Mouse (Mus musculus): ENCODE results near the gene Palm. TPM values are rescaled to one million over a fixed set of nuclear protein-coding genes. Genes with fewer than 3 reads are reported as not detected.

The Palm gene
- polyA plus RNA-seq, 1 experiment, result 15.4 TPM

GRCm38 (mm10) chr10:79768400-79768799 is 25.0 kb upstream of the Palm start:
- WGBS, result 5% methylated on average over 5 of the region's 5 CpGs
- DNase-seq (ENCODE audit: low read depth, low spot score), result no peak

GRCm38 (mm10) chr10:79769329-79769728 is 24.0 kb upstream of the Palm start:
- DNase-seq (ENCODE audit: low read depth, low spot score), result no peak
- WGBS, result 92% methylated on average over 4 of the region's 4 CpGs

- DNase-seq (ENCODE audit: low read depth, low spot score), result no peak
- 92% methylated on average over 3 of the region's 3 CpGs for WGBS
Measured at GRCm38 (mm10) chr10:79772320-79772719, 21.1 kb upstream of the Palm start.

DNA sequence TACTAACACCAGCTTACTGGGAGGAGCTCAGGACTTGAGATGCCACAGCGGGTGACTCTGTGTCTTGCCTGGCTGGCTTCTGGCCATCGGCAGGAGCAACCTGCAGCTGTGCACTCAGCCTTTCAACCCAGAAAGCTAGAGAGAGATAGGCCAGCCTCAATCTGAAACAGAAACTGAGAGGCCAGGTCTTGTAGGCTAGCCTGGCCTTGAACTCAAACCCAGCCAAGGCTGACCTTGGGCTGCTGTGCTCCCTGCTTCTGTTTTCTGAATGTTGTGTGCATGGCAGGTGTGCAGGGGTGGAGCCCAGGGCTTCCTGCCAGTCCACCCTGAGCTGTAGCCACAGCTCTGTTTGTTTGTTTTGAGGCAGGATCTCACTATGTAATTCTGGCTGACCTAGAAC is 20.2 kb upstream of the Palm start:
- no peak for DNase-seq (ENCODE audit: low read depth, low spot score)
- WGBS, result 57% methylated on average over 2 of the region's 2 CpGs

- no peak for DNase-seq (ENCODE audit: low read depth, low spot score)
- 72% methylated on average over 5 of the region's 5 CpGs for WGBS
Measured at GRCm38 (mm10) chr10:79774486-79775279, 18.7 kb upstream of the Palm start.

- WGBS, result 3% methylated on average over 39 of the region's 39 CpGs
- no peak for DNase-seq (ENCODE audit: low read depth, low spot score)
Measured at GRCm38 (mm10) chr10:79777103-79777531, 16.3 kb upstream of the Palm start, which contains the start of gene Fstl3. Fstl3 (plus strand) TSS chr10:79777272.

- 19% methylated on average over 15 of the region's 15 CpGs for WGBS
- DNase-seq (ENCODE audit: low read depth, low spot score), result no peak
Measured at GRCm38 (mm10) chr10:79778006-79778405, 15.4 kb upstream of the Palm start.

DNA sequence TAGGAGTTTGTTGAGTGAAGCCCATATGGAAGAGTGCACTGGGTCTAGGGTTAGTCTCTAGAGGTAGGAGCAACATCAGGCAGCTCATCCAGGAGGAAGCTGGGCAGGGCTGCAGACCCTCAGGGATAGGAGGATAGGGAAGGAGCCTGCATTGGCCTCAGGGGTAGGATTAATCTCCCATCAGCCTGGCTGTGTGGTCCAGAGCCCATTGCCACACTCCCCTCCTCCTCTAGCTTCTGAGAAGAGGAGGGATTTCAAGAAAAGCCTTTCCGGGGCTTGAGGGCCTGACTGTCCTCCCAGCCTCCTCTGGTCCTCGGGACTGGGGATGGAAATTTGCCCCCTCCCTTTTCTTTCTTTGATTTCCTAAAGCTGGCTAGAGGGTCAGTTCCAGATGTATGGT is 14.2 kb upstream of the Palm start:
- DNase-seq (ENCODE audit: low read depth, low spot score), result no peak
- WGBS, result 47% methylated on average over 2 of the region's 2 CpGs

- whole genome bisulfite sequencing, result 1% methylated on average over 55 of the region's 55 CpGs
- DNase-seq (ENCODE audit: low read depth, low spot score), result peak; percentile 98
Measured at GRCm38 (mm10) chr10:79779784-79780663, 13.3 kb upstream of the Palm start.

DNA sequence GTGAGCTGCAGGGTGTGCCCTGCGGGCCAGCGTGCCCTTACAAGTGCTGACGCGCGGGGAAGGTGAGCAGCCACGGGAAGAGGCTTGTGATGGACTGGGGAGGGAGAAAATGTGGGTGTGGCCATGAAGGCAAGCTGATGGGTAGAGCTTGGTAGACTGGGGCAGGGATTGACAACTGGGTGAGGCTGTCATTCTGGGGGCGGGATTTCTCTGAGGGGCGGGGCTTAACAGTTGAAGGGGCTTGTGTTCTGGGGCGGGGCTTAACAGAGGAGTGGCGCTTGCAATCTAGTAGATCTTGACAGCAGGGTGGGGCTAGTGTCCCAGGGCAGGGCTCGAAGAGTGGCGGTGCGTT is 12.7 kb upstream of the Palm start:
- no peak for DNase-seq (ENCODE audit: low read depth, low spot score)
- WGBS, result under 1% methylated on average over 13 of the region's 13 CpGs

DNA sequence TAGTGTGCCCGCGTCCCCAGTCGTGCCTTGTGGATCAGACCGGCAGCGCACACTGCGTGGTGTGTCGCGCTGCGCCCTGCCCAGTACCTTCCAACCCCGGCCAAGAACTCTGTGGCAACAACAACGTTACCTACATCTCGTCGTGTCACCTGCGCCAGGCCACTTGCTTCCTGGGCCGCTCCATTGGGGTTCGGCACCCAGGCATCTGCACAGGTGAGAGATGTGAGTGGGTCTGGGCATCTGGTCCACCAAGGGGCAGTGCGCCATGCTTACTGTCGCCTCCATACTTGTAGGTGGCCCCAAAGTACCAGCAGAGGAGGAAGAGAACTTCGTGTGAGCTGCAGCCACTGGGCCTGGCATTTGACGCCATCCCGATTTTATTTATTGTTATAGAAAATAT is 12.2 kb upstream of the Palm start:
- 28% methylated on average over 21 of the region's 21 CpGs for WGBS
- DNase-seq (ENCODE audit: low read depth, low spot score), result no peak

- WGBS, result 71% methylated on average over 5 of the region's 5 CpGs
- no peak for DNase-seq (ENCODE audit: low read depth, low spot score)
Measured at GRCm38 (mm10) chr10:79781956-79782355, 11.4 kb upstream of the Palm start.

- no peak for DNase-seq (ENCODE audit: low read depth, low spot score)
Measured at GRCm38 (mm10) chr10:79783050-79783449, 10.3 kb upstream of the Palm start.

GRCm38 (mm10) chr10:79783920-79784800 is 9.2 kb upstream of the Palm start:
- no peak for DNase-seq (ENCODE audit: low read depth, low spot score)
- 63% methylated on average over 27 of the region's 27 CpGs for WGBS

More at GRCm38 (mm10) chr10:79783050-79783449, 10.3 kb upstream of the Palm start:
- 60% methylated on average over 7 of the region's 7 CpGs for WGBS

DNA sequence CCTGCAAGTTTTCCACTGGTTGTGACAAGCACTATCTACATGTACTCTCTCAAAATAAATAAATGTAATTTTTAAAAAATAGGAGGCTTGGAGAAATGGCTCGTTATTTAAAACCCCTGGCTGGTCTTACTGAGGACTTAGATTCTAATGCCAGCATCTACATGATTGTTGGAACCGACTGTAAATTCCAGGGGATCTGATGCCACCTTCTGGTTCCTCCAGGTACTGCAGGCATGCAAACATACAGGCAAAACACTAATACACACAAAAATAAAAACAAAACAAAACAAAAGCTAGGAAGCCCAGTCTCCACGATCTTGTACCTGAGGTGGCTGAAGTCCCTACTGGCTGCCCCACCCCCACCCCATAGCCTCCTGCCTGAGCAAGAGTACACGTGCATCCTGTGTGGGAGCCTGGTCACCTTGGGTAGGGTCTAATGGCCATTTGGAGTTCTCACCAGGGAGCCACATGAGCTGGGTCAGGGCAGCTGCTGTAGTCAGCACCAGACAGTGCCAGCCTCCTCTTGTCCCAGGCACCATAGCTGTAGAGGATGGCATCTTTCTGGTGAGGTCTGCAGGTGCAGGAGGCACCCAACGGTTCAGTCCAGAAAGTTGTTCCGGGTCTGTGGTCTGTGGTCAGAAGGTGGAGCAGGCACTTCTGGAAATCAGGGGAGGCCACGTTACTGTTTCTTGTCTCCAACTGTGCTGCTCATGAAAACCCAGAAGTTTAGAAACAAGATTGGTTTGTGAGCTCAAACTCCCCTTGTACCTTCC is 4.8 kb upstream of the Palm start:
- DNase-seq (ENCODE audit: low read depth, low spot score), result no peak
- 36% methylated on average over 7 of the region's 7 CpGs for WGBS

DNA sequence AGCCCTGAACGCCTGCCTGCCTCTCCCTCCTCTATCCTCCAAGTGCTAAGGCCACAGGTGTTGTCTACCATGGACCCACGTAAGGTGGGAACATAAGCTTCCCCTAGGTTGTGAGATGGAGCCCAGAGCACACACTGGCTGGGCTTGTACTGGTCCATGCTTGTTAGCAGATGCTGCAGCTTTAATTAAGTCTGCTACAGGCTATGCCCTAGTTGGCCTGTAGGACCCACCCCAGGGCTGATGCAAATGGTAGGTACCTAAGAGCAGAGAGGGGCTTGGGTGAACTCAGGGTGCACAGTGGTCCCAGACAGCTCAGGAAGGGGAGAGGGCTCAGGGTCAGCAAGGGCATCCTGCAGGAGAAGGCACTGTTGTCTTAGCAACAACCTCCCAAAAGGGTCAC is 3.8 kb upstream of the Palm start:
- WGBS, result 51% methylated on average over 2 of the region's 2 CpGs

GRCm38 (mm10) chr10:79790861-79791260 is 2.5 kb upstream of the Palm start, which contains the start of gene Prss57:
Prss57 (minus strand) TSS chr10:79790961.
- DNase-seq (ENCODE audit: low read depth, low spot score), result no peak
- WGBS, result 92% methylated on average over 4 of the region's 4 CpGs

More for the DNA sequence above, 3.8 kb upstream of the Palm start:
- DNase-seq (ENCODE audit: low read depth, low spot score), result no peak

GRCm38 (mm10) chr10:79792339-79793040 is 882 bp upstream of the Palm start:
- 88% methylated on average over 5 of the region's 5 CpGs for WGBS
- DNase-seq (ENCODE audit: low read depth, low spot score), result no peak

All from large intestine, adult 2 months (tissue).